Mouse (Mus musculus): ENCODE measurements around the gene Chst5.

Chst5 gene

GRCm38 (mm10) chr8:111871278-111871677 lies 39.0 kb downstream of the Chst5 start:
- no peak for DNase-seq

DNA sequence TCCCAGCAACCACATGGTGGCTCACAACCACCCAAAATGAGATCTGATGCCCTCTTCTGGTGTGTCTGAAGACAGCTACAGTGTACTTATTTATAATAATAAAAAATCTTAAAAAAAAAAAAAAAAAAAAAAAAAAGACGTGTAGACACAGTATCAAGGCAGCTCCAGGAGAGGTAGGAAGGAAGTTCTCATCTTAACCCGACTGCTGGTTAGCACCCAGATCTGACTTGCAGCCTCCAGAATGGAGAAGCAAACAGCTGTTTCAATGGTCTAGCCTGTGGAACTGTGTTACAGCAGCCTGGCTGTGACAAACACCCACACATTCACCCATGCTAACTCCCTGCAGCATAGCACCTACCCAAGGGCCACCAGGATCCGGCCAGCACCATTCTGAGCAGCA lies 39.9 kb downstream of the Chst5 start:
- no peak for DNase-seq

GRCm38 (mm10) chr8:111868664-111869063 lies 41.6 kb downstream of the Chst5 start:
- no peak for DNase-seq

GRCm38 (mm10) chr8:111865857-111866256 lies 44.4 kb downstream of the Chst5 start:
- DNase-seq = no peak

- DNase-seq = no peak
These were observed 45.0 kb downstream of the Chst5 start for GRCm38 (mm10) chr8:111865130-111865852.

DNA sequence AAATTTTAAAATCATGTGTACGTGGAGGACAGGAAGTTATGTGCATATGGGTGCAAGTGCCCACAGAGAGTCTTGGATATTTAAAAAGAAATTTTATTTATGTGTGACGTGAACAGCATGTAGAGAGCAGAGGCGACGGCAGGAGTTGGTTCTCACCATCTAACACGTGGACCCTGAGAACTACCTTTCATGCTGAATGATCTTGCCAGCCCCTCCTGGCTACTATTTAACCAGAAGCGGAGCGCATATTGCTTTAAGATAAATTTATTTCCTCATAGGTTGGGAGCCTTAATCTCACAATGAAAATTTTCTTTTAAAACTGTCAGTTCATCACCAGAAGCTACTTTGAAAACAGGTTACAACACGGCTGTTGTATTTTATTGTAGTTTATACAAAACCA lies 45.6 kb downstream of the Chst5 start:
- no peak for DNase-seq

DNA sequence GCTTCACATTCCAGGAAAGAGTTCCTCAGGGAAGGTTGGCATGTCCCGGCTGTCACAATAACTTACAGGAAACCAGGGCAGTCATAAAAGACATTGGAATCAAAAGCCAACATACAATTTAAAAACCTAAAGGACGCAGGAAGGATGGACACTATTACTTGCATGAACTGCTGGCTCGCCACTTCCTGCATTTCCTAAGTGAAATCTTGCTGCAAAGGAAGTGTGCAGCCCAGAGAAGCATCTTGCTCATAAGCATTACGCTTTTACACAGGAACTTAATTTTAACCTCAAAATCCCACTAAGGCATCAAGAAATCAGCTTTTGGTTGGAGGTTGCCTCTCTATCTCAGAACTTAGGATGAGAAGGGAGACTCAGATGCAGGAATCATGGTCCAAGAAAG lies 47.0 kb downstream of the Chst5 start:
- no peak for DNase-seq

DNA sequence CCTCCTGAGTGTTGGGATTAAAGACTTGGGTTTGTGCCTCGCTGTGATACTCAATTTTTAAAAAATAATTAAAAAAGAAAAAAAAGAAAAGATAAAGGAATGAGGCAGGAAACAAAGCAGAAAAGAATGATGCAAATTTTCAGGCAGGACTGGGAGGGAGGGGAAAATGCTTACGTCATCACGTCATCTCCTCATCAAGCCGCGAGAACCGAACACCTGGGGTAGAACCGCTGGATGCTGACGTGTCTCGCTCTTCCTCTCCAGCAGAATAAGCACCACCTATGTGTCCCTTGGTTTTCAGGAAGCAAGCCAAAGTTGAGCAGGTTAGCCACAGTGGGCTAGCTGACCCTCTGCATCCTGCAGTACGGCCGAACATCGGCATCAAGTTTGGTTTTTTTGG lies 54.3 kb downstream of the Chst5 start:
- peak; percentile 20 for DNase-seq

GRCm38 (mm10) chr8:111853861-111854501 lies 56.3 kb downstream of the Chst5 start, which contains the start of gene Cfdp1:
TSS of gene Cfdp1 (minus strand) at chr8:111854291.
- peak; percentile 95 for DNase-seq

DNA sequence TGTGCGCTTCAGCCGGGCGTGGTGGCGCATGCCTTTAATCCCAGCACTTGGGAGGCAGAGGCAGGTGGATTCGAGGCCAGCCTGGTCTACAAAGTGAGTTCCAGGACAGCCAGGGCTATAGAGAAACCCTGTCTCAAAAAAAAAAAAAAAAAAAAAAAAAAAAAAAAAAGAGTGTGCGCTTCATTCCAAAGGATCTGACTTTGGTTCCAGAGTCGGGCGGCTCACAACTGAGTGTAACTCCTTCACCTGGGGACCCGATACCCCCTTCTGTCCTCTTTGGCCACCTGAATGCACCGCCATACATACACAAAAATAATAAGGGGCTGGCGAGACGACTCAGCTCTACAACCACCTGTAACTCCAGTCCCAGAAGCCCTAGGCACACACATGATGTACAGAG lies 57.0 kb downstream of the Chst5 start:
- peak; percentile 20 for DNase-seq

GRCm38 (mm10) chr8:111846746-111847145 lies 63.5 kb downstream of the Chst5 start:
- DNase-seq = no peak
